Mouse (Mus musculus) spleen, postnatal 4 days (tissue): ENCODE results near the gene Tapt1.

Source experiments
- DNase-seq, 2 experiments: peaks; one replicate each; pipeline ENCODE4 v3.0.0; 2022; ENCODE audit warnings: low spot score in 2 of 2

Gene Tapt1

DNA sequence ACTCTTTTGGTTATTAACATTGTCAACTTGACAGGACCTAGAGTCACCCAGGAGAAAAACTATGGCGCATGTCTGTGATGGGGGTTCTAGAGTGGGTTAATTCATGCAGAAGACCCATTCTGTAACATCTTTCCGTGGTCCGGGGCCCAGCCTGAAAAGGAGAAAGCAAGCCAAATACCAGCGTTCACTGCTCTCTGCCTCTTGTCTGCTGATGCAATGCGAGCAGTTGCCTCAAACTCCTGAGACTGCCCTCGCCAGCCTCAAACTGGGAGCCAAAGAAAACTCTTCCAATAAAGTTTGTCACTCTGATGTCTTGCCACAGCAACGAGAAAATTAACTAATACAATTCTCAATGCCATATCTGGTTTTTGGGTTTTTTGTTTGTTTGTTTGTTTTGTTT is 8.2 kb upstream of the Tapt1 start:
- no peak for DNase-seq

DNA sequence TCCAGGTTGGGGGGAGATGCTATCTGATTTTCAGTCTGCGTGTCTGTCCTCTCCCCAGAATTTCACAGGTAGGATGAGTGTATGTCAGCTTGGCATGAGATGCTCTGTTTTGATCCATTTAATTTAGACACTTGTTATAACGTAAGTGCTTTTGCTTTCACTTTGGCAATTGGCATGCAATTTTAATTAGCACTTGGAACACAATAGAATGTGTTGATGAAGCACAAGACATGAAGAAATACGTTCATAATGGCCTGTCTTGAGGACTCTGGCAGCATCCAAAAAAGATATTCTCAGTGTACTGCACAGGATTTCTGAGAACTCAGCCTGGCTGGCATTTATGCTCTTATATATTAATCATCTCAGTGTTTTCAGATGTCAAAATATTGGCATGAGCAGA is 7.5 kb upstream of the Tapt1 start:
- DNase-seq: no peak

DNA sequence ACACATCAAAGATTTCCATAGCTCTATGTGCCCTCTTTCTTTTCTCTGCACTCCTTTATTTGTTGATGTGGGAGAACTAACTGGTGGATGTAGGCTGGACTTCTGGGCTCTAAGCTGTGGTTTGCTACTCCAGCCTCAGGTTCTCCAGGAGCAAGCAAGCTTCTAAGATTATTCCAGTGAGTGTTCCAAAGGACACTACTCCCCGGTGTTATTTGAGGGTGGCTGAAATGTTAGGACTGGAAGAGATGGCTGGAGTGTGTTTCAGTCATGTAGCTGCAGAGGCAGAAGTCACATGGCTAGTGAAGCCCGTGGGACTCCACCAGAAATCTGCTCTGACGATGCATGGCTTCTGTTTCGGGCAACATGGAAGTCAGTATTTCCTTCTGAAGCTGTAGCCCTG is 2.3 kb upstream of the Tapt1 start:
- no peak for DNase-seq

DNA sequence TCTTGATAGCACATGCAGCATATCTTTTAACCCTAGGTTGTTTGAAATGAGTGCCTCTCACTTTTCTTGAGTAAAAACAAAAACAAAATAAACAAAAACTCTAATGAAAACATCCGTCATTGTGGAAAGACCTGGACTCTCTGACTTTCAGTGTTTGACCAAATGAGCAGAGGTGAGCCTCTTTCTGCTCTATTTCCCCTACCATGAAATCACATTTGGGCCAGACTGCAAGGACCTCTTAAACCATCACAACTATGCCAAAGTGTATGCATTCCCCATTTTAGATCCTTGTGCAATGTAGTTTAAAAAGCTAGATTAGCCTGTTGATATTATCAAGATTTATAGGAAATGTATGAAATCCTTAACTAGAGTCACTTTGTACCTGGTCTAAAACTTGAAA is 1.9 kb upstream of the Tapt1 start:
- no peak for DNase-seq

DNA sequence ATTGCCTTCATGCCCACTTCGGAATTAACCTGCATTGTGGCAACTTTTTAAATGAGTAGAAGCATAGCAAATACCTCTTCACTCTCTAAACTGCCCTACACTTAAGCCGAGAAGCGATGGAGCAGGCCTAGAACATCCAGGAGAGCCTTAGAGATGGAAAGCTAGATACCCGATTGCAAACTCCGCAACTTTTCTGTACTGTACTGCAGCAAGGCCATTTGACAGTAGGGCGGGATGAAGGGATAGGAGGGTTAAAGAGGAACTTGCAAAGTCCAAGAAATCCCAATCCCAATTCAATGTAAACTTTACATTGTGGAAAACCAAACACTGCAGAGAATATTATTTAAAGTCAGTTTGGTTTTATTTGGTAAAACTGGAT is 1.0 kb upstream of the Tapt1 start:
- DNase-seq: no peak

DNA sequence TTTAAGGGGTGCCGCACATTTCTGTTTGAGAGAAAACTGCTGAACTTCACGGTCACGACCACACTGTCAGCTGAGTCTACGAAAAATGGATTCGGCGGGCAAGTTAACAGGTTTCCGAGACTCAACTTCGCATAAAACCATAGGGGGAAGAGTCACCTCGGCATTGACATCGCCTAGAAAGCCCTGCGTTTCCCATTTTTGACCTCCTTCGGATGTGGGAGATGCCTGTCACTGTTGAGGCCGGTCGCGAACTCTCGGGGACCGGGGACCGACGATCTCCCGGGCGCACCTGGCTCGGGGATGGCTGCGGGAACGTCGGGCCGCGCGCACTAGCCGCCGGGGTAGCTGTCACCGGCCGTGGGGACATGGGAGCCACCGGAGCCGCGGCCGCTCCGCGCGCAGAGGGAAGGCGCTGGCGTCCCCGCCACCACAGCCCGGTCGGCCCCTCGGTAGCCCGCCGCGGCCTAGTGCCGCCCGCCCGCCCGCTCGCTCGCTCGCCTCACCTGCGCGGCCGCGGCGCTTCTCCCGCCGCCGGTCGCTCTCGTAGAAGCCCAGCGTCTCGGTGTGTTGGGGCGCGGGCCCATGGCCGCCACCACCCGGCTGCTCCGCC is 410 bp downstream of the Tapt1 start:
- DNase-seq: peak; percentile 46 to 82

DNA sequence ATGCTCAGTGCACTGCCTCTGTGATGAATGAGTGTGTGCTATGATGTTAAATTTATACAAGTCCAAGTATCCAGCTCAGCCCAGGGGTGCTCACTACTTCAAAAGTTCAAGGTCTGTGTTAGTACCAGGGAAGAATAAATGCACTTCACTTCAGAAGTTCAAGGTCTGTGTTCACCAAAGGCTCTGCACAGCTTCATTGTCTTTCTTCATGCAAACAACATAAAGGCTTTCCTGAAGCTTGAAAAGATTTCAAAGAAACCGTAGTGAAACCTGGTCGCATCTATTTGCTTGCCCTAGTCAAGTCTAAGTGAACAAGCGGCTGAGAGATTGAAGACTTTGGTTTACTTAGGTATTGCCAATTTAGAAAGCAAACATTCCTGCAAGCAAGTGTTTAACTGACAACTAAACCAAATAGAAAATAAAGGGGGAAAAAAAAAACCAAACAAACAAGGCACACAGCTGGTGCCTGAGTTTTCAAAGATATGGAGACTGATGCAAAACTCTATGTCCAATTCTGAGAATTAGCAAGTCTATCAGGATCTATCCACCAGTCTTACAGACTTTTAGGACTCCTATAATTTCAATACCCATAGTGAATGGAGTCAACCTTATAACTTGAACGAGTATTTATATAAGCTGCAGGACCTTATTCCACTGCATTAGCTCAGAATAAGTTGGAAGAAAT is 1.4 kb downstream of the Tapt1 start:
- DNase-seq: no peak

DNA sequence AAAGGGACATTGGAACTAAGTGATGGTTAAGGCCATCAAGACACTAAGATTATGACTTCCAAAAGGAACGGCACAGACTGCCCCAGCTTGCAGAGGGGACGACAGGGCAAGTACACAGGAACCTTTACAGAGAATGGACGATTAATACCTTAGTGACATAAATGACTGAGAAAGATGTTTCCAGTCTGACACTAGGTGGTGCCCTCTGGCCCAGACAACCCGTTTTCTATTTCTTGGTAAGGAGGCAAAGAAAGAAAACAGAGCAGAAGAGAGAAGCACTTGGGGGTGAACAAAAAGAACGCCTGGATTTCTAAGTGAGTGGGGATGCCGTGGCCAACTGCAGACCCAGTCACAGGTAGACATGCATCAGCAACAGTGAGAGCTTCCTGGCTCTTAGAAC is 2.2 kb downstream of the Tapt1 start:
- peak; percentile 59 to 73 for DNase-seq

DNA sequence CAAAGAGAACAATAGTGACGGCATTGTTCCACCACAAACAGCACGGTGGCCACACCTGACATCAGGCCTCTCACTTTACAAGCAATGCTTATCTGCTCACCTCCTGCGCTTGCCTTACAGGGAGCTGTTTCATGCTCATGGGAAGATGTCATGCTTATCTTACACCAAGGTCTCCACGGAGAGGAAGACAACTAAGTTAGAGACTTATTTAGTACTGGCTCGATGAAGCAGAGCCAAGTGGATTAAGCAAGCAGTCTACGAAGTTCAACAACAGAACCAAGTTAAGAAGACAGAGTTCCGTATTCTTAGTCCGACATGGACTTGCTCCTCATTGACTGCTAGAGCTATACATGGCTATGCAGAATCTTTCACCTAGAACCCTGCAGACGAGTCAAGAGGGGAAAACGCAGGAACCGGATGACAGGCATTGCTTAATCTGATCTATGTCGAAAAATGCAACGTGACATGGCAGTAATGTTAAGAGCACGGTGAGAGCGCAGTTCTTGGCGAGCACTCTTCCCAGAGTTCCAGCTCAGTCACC is 3.0 kb downstream of the Tapt1 start:
- DNase-seq: peak in 1 of 2 experiments; percentile 17

DNA sequence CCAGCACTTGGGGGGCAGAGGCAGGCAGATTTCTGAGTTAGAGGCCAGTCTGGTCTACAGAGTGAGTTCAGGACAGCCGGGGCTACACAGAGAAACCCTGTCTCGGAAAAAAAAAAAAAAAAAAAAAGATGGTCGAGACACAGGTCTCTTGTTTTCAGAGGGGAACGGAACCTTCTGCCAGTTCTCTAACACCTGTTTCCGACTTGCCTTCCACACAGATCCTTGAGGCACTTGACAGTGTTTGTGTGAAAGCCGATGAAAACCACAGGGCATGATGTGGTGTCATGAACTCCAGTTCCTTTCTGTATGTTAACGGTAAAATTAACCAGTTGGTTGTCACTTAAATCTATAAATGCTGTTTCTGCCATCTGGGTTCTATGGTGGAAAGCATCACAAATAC is 6.0 kb downstream of the Tapt1 start:
- no peak for DNase-seq

DNA sequence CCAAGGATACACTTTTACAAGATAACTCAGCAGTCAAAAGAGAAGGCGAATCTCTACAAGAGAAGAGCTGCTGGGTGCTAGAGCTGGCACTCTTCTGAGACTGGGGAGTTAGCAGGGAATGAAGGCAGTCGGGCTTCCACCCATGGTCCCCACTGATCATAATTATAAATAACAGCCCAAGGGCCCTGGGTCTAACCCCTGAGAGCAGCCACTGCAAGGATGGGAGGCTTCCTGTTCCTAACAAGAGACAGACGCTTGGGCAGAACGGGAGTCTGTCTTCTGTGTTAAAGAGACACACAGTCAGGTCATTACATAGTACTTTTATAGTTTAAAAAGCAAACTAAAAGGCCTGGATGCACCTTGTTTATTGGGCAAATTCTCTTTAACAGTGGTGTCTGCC is 6.6 kb downstream of the Tapt1 start:
- no peak for DNase-seq

DNA sequence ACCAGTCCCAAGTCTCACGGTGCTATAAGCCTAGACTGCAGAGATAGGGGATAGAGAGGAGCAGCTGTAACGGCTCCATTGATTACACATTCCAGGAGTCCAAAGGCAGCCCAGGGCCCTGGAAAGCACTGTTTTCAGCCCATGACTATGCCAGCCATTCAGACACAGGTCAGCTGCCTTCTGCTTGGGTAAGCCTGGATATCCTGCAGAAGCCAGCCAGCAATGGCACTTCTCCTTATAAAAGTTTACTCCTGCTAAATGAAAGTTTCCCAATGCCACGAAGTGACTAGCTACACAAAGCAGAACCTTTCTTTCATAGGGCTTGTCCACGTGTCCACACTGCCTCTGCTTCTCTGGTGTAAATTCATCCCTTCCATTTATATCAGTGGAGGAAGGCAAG is 7.9 kb downstream of the Tapt1 start:
- no peak for DNase-seq

DNA sequence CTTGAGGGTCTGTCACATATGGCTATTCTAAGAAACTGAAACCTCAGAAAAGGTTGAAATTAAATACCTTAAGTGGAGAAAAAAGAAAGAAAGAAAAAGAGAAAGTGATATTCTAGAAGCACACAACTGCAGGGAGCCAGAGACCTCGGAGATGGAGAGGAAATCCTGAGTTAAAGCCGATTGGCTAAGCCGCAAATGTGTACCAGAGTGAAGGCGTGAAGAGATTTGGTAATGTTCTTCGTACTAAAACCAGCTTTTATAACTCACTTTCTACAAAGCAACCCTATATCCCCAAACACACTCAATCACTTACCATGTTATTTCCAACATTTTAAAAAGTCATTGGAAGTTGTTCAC is 8.8 kb downstream of the Tapt1 start:
- no peak for DNase-seq

DNA sequence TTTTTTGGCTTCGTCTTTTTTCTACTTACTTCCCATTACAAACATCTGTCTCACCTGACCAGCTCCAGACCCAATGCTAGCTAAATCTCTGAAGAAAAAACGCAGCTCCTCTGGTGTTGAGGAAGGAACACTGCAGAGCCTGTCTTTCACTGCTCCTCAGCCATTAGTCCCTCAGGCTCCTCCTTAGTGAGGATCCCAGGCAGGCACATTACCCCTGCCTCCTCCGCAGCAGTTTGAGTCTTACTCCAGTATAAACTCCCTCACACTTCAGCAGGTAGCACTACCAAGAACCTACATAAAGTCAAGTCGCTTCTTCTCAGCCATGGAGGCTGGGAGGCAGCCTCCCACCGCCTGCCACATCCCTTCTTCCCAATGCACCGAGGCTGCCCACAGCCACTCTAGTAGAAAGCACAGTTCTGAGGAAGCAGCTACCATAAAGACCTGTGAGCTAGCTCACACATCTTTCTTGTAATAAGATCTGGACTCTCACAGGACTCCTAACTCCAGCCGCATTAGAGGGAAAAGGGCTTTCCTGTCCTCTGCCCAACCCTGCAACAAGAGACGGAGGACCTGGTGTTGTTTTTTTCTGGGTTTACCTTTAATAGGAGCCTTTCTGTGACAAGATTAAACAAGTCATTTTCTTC is 9.3 kb downstream of the Tapt1 start:
- DNase-seq: no peak

DNA sequence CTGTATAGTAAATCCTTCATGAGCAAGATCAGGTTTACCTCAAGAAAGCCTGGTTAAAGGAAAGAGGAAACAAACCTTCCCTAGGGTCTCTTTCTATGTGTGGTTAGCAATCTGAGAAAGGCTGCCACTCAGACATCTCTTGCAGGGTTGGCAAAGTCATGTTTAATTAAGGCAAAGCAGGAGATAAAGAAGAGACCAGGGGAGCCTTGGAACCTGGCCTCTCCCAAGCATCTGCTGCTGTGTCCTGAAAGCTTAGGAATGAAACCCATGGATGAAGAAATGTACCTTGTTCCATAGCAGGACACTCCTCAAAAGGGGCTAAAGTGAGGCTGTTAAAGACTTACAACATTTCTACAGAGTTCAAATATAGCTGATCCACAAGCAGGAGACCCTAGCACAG is 11.3 kb downstream of the Tapt1 start:
- no peak for DNase-seq

DNA sequence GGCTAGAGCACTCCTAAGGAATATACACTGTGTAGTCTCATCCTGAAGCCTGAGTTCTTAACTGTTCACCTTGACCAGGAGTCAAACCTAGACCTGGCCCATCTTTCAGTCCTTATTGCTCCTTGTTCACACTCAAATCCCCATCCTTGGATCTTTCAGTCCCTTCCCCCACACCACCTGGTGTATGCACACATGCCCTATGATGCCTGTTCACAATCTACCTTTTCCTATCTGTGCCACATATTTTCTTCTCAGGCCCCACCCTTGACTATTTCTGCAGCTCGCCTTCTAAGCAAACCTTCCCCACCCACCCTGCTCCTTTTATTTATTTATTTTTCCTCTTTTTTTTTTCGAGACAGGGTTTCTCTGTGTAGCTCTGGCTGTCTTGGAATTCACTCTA is 12.4 kb downstream of the Tapt1 start:
- DNase-seq: no peak

DNA sequence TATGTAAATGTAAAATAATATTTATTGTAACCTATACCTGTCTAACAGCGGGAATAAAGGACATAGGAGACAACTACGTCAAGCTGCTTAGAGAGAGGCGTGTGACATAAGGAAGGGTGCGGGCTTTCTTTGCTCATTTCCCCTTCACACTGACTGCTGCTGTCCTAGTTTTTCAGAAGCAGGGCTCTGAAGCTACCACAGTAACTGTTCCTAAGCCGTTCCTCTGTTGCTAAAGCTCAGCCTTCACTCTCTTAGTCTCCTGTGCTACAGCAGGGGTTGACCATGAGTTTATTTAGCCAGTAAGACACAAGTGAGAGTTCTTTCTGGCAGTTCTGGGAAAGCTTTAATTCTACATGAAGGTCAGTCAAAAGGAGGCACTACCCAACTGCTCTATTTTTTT is 13.0 kb downstream of the Tapt1 start:
- no peak for DNase-seq

DNA sequence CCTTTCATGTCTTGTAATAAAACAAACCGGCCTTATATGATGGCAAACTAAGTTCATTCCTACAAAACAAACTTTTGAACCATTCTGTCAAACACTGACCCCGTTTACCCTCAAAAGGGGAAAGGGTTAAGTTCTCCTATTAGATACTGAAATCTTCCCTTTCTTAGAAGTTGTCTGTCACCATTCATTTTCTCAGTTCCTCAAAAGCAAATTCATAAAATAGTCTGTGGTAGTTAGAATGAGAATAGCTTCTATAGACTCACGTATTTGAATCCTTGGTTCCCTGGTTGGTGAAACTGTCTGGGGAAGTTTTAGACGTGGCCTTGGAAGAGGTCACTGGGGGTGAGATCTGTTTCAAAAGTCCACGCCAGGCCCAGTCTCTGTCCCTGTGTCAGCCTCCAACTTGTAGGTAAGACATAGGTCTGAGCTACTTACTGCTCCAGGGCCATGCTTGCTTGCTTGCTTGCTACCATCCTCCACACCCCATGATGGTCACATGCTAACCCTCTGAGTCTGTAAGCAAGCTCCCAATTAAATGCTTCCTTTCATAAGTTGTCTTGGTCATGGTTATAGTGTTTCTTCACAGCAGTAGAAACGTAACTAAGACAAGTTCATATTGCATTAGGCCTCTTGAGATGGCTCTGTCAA is 14.5 kb downstream of the Tapt1 start:
- DNase-seq: no peak

DNA sequence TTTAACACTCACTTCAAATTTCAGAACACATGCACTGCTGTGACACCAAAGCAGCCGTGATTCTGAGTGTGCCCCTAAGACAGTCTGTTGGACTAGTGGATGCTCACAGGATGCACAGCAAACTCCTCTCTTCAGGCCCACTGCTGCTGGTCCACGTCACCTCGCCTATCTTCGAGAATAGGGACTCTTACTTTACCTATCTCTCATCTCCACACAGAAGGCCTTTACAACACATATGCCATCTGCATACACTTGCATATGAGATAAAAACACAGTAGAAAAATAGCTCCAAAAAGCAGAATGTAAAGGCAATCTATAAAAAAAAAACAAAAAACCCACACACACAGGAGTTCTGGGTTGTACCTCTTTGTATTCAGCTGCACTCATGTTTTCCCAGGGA is 19.1 kb downstream of the Tapt1 start:
- no peak for DNase-seq

DNA sequence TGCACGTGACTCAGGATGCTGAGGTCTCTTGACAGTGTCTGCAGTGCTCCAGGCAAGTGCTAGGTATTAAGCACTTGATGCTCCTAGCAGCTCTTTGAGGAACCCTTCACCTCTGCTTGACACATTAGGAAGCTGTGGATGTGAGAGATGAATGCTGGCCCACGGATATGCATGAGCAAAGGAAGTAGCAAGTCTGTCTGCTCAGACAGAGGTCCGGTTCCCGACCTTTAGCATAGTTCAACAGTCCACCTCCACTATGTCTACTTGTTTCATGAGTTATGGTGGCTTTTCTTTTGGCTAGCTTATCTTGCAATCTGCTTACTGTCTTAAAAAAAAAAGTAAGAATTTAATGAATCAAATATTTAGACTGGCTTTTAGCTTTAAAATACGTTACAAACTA is 19.8 kb downstream of the Tapt1 start:
- DNase-seq: no peak

DNA sequence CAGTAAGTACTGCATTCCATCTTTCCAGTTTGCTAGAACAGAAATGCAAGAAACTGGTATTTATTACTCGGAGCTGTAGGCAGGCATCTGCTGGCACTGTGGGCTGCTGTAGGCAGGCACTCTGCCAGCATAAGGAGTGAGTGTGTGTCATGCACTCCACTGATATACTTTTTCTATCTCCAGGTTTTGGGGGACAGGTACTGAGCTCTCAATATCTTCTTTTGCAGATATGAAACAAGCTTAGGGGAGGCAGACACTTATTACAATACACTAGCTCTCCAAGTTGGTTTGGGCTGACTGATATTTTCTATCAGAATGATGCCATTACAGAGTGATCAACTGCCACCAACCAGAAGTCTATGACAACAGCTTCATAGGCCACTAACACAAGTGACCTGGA is 23.0 kb downstream of the Tapt1 start:
- DNase-seq: peak in 1 of 2 experiments; percentile 48

DNA sequence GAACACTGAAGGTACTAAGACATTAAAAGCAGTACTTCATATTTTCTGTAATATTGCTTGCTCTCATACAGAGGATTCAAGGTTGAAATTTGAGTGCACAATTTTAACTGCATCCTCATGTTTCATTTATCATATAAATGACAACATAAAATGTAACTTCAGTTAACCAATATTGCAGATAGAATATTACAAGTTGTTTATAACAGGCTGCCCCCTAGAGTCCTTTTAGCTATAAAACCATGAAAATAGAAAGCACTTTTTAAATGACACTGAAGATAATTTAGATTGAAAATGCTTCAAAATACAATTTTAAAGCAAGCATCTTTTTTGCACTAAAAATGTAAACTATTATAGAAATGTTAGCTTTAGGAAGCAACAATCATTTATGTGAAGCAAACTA is 24.8 kb downstream of the Tapt1 start:
- no peak for DNase-seq

DNA sequence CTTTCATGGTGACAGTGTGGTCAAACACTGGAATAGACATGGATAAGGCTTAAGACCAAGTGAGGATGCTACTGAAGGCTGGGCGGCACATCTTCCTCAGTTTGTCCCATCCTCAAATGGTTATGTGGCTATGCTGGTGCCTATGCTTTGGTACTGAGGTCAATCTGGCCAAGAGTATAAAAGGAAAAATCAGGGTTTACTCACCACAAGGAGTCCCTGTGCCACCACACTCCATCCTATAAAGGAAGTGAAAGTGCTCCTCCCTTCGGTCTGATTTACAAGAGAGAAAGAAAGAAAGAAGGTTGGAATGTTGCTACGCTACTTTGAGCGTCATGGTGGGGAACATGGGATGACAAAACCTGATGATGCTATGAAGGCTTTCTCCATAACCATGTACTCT is 27.3 kb downstream of the Tapt1 start:
- no peak for DNase-seq
